Comparison of ENCODE assay signal across 11 mouse cellular contexts in the genomic region with DNA sequence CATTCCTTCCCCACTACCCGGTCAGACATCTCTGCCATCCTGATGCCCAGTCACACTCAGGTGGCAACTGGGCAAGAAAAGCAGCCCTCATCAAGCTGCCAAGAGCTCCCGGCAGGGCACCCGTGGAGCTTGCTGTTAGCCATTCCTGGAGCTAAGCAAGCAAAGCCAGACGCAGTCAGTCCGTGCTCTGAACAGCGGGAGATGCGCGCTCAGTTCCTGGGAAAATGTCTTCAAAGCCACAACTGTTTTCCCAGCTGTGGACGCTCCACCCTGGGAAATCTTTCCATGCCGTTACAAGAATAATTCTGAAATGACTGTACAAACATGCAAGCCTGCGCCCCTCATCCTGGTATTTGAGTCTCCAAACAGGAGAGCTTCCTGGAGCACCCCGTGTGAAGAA. TPM values are rescaled to one million over a fixed set of nuclear protein-coding genes. Genes with fewer than 3 reads are reported as not detected.
A peak's percentile ranks its signal among the peaks of the same experiment; 100 is the strongest.
DNase-seq lines count a peak whose midpoint lies in the region; ATAC-seq and TF ChIP-seq lines count a peak whose summit lies in the region.
"Had no signal": no experiment of that assay in that cellular context is flagged by ENCODE, and none has a peak within 500 bp of the region (broad histone marks: within the 10 kb centered on the region; RNA-seq: fewer than 3 reads in every experiment).

No protein-coding gene starts in this region.

- no peaks in the 10 kb centered on the region for H3K27me3 ChIP-seq in C2C12 (ENCODE audit: control insufficient read depth, insufficient read depth, insufficient read length)
- no peaks in the 10 kb centered on the region for H3K27me3 ChIP-seq in limb, embryonic 14.5 days (ENCODE audit: control insufficient read depth, insufficient read depth, low read length)
- H3K27me3 ChIP-seq: limb, embryonic 12.5 days; neural tube, embryonic 12.5 days had no signal

- no peak overlapping the region for H3ac ChIP-seq in C2C12 (ENCODE audit: control insufficient read depth, insufficient read length, low read depth)

- no peak for DNase-seq in gastrocnemius, adult 2 months
- DNase-seq in gastrocnemius, postnatal 14 days: no peak
- DNase-seq in cerebellum, postnatal 25 days: peak; percentile 54
- DNase-seq in limb, embryonic 14.5 days (ENCODE audit: low spot score): no peak
- DNase-seq in kidney, adult 11 months: no peak
- no peak for DNase-seq in urinary bladder, adult 2 months (ENCODE audit: low spot score)

- no peak for ATAC-seq in limb, embryonic 14.5 days (ENCODE audit: low FRiP score, low read depth)
- ATAC-seq: intestine, embryonic 16.5 days had no signal

- H3K27ac ChIP-seq in gastrocnemius, adult 2 months: peak overlapping the region; percentile 74
- 0 out of 2 replicates have a peak overlapping the region, but pooled peaks have one; percentile 5 for H3K27ac ChIP-seq in limb, embryonic 14.5 days (replicated peaks; ENCODE audit: low read depth, low read length)
- H3K27ac ChIP-seq: heart, embryonic 13.5 days; limb, embryonic 12.5 days; neural tube, embryonic 12.5 days had no signal

- no peak for TF ChIP-seq CTCF in gastrocnemius, adult 2 months (IDR thresholded peaks at IDR 0.05)
- no peak for TF ChIP-seq CTCF in C2C12 (IDR thresholded peaks at IDR 0.05; ENCODE audit: control insufficient read depth, insufficient read depth, insufficient read length)

- intact Hi-C loops in gastrocnemius, adult 2 months (cut with DNase I): no loop called here
- intact Hi-C loops in gastrocnemius, postnatal 14 days (cut with DNase I; ENCODE audit: low total_unique reads): no loop called here

- no peaks in the 10 kb centered on the region for H3K9me3 ChIP-seq in limb, embryonic 14.5 days (ENCODE audit: control insufficient read depth, low read length)
- H3K9me3 ChIP-seq: heart, embryonic 13.5 days; limb, embryonic 12.5 days; neural tube, embryonic 12.5 days had no signal

- no peak overlapping the region for H3K4me3 ChIP-seq in gastrocnemius, adult 2 months
- no peak overlapping the region for H3K4me3 ChIP-seq in C2C12 (ENCODE audit: insufficient read depth, poor library complexity, severe bottlenecking)
- H3K4me3 ChIP-seq in limb, embryonic 14.5 days (replicated peaks; ENCODE audit: low read length): no peak overlapping the region
- H3K4me3 ChIP-seq: heart, embryonic 13.5 days; limb, embryonic 12.5 days; neural tube, embryonic 12.5 days had no signal

- H3K36me3 ChIP-seq in C2C12 (ENCODE audit: control insufficient read depth, insufficient read depth): no peaks in the 10 kb centered on the region
- no peaks in the 10 kb centered on the region for H3K36me3 ChIP-seq in limb, embryonic 14.5 days (ENCODE audit: control insufficient read depth, insufficient read depth, low read length)
- H3K36me3 ChIP-seq: heart, embryonic 13.5 days; neural tube, embryonic 12.5 days had no signal

- H3K79me2 ChIP-seq in C2C12 (ENCODE audit: control insufficient read depth, insufficient read depth): no peaks in the 10 kb centered on the region

- peaks cover 1% of the 10 kb centered on the region for H3K79me3 ChIP-seq in C2C12 (ENCODE audit: low read depth)

- no peak for TF ChIP-seq POLR2A in limb, embryonic 14.5 days (IDR thresholded peaks at IDR 0.05; ENCODE audit: borderline replicate concordance, extremely low read depth, insufficient read depth, insufficient read length)

- no peaks in the 10 kb centered on the region; the same call in 1 of the 2 replicates for H3K4me1 ChIP-seq in limb, embryonic 14.5 days (ENCODE audit: control insufficient read depth, insufficient read depth, low read length)
- H3K4me1 ChIP-seq: limb, embryonic 12.5 days had no signal

- 69% methylated on average over 12 of the region's 12 CpGs for WGBS in limb, embryonic 14.5 days

- H3K9ac ChIP-seq in limb, embryonic 14.5 days (ENCODE audit: low read depth, low read length, severe bottlenecking): no peak overlapping the region
- H3K9ac ChIP-seq: heart, embryonic 13.5 days; limb, embryonic 12.5 days; neural tube, embryonic 12.5 days had no signal

- H3K4me2 ChIP-seq in limb, embryonic 14.5 days (replicated peaks; ENCODE audit: low read depth, low read length, severe bottlenecking): no peak overlapping the region
- H3K4me2 ChIP-seq: heart, embryonic 13.5 days; limb, embryonic 12.5 days; neural tube, embryonic 12.5 days had no signal

TF ChIP-seq in C2C12, 6 proteins besides CTCF, POLR2A, EP300 and RAD21:
- no peak for TF ChIP-seq MAX (IDR thresholded peaks at IDR 0.05)
- no peak for TF ChIP-seq FOSL1 (IDR thresholded peaks at IDR 0.05; ENCODE audit: insufficient read depth, low read length, poor library complexity, severe bottlenecking)
- TF ChIP-seq MYOD1 (IDR thresholded peaks at IDR 0.05; ENCODE audit: control insufficient read depth, insufficient read length, low read depth): peak; percentile 75
- TF ChIP-seq MYOG (IDR thresholded peaks at IDR 0.05; ENCODE audit: control insufficient read depth, extremely low read depth, insufficient read length): no peak
TF ChIP-seq in C2C12: peak in this region for 1.

RNA-seq across cellular contexts. Expression of gene 3110082I17Rik, which starts 17.9 kb away (rescaled TPM):
- 10 to 100 TPM in 1 of 2 experiments, 1 to 10 TPM in 1; 7.9 to 10.3 TPM for total RNA-seq in gastrocnemius, adult 2 months (2021)
- 1 to 10 TPM; 9.2 TPM for total RNA-seq in gastrocnemius, postnatal 14 days (2021)
- polyA plus RNA-seq in C2C12 (2012; fragmentation: generic; extraction: Trizol): 31.4 TPM
- 23.2 and 25.2 TPM in 2 replicates for polyA plus RNA-seq in limb, embryonic 14.5 days (2012; rRNA removed)
- 27.9 and 29.9 TPM in 2 replicates for polyA plus RNA-seq in limb, embryonic 14.5 days (2014; fragmentation: Nextera tagmentation; extraction: Ambion mirVana)
- polyA plus RNA-seq in urinary bladder, adult 2 months (2012; rRNA removed): 13.7 and 13.9 TPM in 2 replicates

RNA-seq across cellular contexts. Expression of gene Gper1, which starts 19.5 kb away (rescaled TPM):
- total RNA-seq in gastrocnemius, adult 2 months (2021): 1 to 10 TPM; 1.3 to 2.7 TPM
- 1 to 10 TPM; 2.2 to 2.4 TPM for total RNA-seq in gastrocnemius, postnatal 14 days (2021)
- polyA plus RNA-seq in C2C12 (2012; fragmentation: generic; extraction: Trizol): 18.8 TPM
- polyA plus RNA-seq in limb, embryonic 14.5 days (2012; rRNA removed): 4.7 and 5.7 TPM in 2 replicates
- polyA plus RNA-seq in limb, embryonic 14.5 days (2014; fragmentation: Nextera tagmentation; extraction: Ambion mirVana): 6.4 and 6.7 TPM in 2 replicates
- 0.96 and 1.5 TPM in 2 replicates for polyA plus RNA-seq in urinary bladder, adult 2 months (2012; rRNA removed)

RNA-seq across cellular contexts. Expression of gene C130050O18Rik, which starts 37.3 kb away (rescaled TPM):
- under 1 TPM; 0.15 to 0.33 TPM for total RNA-seq in gastrocnemius, adult 2 months (2021)
- under 1 TPM; 0.39 to 0.60 TPM for total RNA-seq in gastrocnemius, postnatal 14 days (2021)
- 0.20 TPM for polyA plus RNA-seq in C2C12 (2012; fragmentation: generic; extraction: Trizol)
- 9.1 and 10.6 TPM in 2 replicates for polyA plus RNA-seq in limb, embryonic 14.5 days (2012; rRNA removed)
- 6.4 and 7.5 TPM in 2 replicates for polyA plus RNA-seq in limb, embryonic 14.5 days (2014; fragmentation: Nextera tagmentation; extraction: Ambion mirVana)
- 0.65 and 0.96 TPM in 2 replicates for polyA plus RNA-seq in urinary bladder, adult 2 months (2012; rRNA removed)

RNA-seq across cellular contexts. Expression of gene Zfand2a, which starts 41.9 kb away (rescaled TPM):
- 10 to 100 TPM in 1 of 2 experiments, 1 to 10 TPM in 1; 8.5 to 10.3 TPM for total RNA-seq in gastrocnemius, adult 2 months (2021)
- 10 to 100 TPM in 1 of 2 experiments, 1 to 10 TPM in 1; 8.6 to 10.2 TPM for total RNA-seq in gastrocnemius, postnatal 14 days (2021)
- polyA plus RNA-seq in C2C12 (2012; fragmentation: generic; extraction: Trizol): 23.6 TPM
- polyA plus RNA-seq in limb, embryonic 14.5 days (2012; rRNA removed): 16.4 and 17.3 TPM in 2 replicates
- 6.2 and 6.8 TPM in 2 replicates for polyA plus RNA-seq in limb, embryonic 14.5 days (2014; fragmentation: Nextera tagmentation; extraction: Ambion mirVana)
- polyA plus RNA-seq in urinary bladder, adult 2 months (2012; rRNA removed): 19.1 and 22.4 TPM in 2 replicates

Comparison
In these comparisons a context has a peak if more than half of its experiments do, and no peak if none do; other contexts are left out.
1. DNase-seq: peak in cerebellum, postnatal 25 days (2 of 2); none in gastrocnemius, adult 2 months (single experiment), gastrocnemius, postnatal 14 days (single experiment), limb, embryonic 14.5 days (single experiment), kidney, adult 11 months (single experiment) and urinary bladder, adult 2 months (single experiment).